Mouse (Mus musculus) layer of hippocampus, adult 11-12 months (tissue): Measurements from ENCODE around the gene Gm16440.
"Not testable (repeated sequence)": the region's sequence is repeated elsewhere in the genome, so short reads cannot be mapped to it uniquely, and the experiment has no call there.

Experiments used
- DNase-seq: peaks from one replicate; pipeline ENCODE4 v3.0.0; 2022; ENCODE audit warnings: low spot score

Gene Gm16440

DNA sequence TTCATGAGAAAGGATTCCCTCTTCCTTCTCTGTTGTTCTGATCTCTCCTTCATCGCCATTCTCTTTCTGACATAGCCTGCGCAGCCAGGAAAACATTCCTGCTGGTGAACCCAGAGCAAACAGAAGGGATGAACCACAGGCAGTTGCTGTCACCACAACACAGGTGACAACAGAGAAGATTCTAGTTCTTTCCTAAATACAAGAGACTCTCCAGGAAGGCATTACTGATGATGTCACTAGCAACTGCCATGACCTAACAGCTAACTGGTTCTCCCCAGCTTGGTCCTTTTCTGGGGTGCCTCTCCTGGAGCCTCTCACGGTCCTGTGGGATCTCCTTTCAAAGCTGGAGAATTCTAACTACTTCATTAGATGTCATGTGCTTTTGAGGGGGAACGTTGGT lies at the start of gene Gm16440:
TSS of gene Gm16440 (minus strand) at position 101 of the 400 bp plus-strand sequence.
- DNase-seq, result not testable (repeated sequence)

DNA sequence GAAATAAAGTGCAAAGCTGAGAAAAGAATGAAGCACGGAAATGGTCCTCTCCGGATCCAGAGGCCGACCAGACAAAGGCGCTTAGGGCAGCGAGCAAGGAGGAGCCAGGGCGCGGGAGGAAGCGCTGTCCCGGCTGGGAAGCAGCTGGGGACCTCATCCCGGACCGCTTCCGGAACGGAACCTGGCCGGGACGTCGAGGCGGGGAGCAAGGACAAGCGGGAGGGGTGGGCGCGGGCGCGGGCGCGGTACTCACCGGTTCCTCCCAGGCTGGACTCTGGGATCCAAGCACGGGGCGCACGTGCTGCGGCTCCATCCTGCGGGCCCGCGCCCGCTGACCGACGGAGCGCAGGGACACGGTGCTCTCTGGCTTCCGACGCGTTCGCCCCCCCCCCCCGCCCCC lies 36.6 kb upstream of the Gm16440 start:
- not testable (repeated sequence) for DNase-seq

DNA sequence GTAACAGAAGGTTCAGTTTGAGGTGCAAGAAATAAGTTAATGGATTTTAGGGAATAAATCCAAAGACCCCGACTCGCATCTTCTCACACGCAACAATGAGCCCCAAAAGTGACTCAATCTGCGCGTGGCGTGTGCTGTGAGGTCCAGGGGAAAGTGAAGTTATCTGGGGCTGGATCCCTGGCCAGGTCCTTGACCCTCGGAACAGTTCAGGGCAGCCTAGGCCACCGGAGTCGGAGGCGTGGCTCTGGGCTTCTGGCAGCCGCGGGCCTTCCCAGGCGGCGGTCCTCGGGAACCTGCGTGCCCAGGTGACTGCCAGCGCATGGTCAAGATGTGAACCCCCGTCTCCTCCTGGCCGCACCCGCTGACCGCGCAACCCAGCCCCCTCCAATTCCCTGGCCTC lies 36.2 kb upstream of the Gm16440 start:
- DNase-seq, result not testable (repeated sequence)

DNA sequence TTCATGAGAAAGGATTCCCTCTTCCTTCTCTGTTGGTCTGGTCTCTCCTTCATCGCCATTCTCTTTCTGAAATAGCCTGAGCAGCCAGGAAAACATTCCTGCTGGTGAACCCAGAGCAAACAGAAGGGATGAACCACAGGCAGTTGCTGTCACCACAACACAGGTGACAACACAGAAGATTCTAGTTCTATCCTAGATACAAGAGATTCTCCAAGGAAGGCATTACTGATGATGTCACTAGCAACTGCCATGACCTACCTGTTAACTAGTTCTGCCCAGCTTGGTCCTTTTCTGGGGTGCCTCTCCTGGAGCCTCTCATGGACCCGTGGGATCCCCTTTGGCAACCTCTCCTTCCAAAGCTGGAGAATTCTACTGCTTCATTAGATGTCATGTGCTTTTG lies 22.3 kb upstream of the Gm16440 start, which contains the start of gene Gm3591:
TSS of gene Gm3591 (minus strand) at position 101 of the 400 bp plus-strand sequence.
- DNase-seq, result not testable (repeated sequence)

DNA sequence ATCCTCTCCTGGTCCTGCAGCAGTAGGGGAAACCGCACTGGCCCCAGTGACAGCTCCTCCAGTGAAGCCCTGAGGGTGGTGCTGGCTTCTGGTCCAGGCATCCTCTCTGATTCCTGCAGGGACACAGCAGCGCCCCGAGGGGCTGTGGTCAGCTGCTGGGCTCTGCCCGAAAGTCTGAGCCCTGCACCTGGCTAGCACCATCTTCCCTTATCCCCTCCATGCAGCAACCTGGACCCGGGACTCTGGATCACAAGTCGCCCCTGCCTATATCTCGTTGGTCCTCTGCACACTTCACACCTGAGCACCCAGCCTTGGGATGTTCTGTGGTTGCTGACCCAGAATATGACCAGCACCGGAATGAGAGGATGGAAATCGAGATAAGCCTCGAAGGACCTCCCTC lies 46.5 kb downstream of the Gm16440 start, which contains the start of gene Gm3618:
TSS of gene Gm3618 (minus strand) at position 101 of the 400 bp plus-strand sequence.
- DNase-seq, result not testable (repeated sequence)
